Mouse (Mus musculus) urinary bladder, postnatal 14 days (tissue): ENCODE results near the gene Lgr4.

ENCODE experiments used
- DNase-seq: peaks from one replicate; pipeline ENCODE4 v3.0.0; 2021; ENCODE audit warnings: low spot score

Lgr4 gene

GRCm38 (mm10) chr2:110017616-110018505 is 100.4 kb downstream of the Lgr4 start, which contains the start of gene Ccdc34:
TSS of gene Ccdc34 (plus strand) at chr2:110017817.
- DNase-seq: peak; percentile 92

- no peak for DNase-seq
These were observed 102.2 kb downstream of the Lgr4 start for GRCm38 (mm10) chr2:110019656-110020055.

- DNase-seq: no peak
These were observed 103.0 kb downstream of the Lgr4 start for GRCm38 (mm10) chr2:110020430-110020829.

DNA sequence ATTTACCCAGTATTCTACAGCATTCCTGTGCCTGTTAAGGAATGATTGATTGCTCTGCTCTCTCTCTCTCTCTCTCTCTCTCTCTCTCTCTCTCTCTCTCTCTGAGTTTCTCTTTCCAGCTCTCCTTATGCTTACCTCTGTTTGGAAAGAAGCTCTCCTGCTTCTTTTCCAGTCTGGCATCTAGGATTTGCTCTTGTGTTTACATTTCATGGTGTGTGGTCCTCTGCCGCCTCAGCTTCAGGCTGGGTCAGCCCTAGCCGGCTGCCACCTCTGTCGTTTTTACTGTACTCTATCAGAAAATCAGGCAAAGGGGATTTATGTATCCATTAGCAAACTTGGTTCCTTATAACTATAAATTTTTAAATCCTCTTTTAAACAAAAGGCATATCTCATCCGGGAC is 118.8 kb downstream of the Lgr4 start:
- DNase-seq: no peak

GRCm38 (mm10) chr2:110036665-110037064 is 119.2 kb downstream of the Lgr4 start:
- DNase-seq: no peak

- DNase-seq: no peak
These were observed 119.8 kb downstream of the Lgr4 start for GRCm38 (mm10) chr2:110037221-110037620.

GRCm38 (mm10) chr2:110038341-110038740 is 120.9 kb downstream of the Lgr4 start:
- no peak for DNase-seq

DNA sequence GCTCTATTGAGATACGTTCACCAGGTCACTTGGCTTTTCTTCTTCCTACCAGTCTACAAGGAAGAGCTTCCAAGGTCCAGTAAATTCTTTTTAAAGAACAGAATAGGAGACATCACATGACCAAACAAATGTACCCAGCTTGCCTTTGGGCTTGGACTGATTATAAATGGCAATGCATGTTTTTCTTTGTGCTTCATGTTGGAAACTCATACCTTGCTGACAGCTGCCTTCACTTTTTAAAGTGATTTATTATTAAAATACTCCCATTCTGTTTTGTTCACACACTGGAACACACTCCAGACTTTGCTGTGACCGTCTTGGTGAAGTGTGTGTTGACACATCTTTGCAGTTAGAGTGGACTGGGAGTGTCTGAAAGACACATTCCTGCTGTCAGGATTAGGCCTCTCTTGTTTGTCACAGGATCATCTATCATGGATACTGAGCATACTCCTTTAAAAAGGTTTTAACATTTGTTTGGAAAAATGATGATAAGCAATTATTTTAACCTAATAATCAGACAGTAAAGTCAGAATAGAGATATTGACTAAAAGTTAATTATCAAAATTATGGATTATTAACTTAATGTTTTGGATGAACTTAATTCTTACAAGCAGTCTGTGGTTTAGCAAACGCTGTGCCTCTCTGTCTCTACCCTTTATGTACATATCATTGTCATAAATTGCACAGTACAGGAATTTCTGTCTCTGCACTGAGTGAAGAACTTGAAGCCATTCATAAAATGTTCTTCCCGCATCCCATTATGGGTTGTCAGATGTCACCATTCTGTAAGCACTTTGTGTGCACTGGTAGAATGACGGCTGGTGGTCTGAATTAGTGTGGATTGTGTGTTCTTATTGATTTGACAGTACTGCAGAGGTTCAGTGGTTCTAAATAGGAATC is 125.7 kb downstream of the Lgr4 start:
- no peak for DNase-seq

GRCm38 (mm10) chr2:110058424-110058823 is 141.0 kb downstream of the Lgr4 start:
- no peak for DNase-seq

DNA sequence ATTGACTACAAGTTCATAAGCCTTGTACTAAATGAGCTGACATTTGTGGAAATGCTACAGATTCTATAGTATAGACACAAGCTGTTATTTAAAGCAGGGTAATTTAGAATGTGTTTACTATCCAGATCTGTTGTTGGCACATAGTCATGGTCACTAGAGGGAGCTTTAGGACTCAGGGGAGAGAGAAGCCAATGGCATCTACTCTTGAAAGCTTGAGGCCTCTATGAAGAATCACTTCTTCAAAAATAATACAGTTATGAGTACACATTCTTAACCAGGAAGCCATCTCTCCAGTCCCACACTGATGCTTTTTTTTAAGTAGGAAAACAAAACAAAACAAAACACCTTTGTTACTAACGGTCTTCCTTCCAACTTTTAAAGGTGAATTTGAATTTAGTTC is 145.7 kb downstream of the Lgr4 start:
- DNase-seq: peak; percentile 11
